Mouse (Mus musculus) ES-Bruce4 (cell line): ENCODE results near the gene Plekhm1. TPM values are rescaled to one million over a fixed set of nuclear protein-coding genes. Genes with fewer than 3 reads are reported as not detected.
A peak's percentile ranks its signal among the peaks of the same experiment; 100 is the strongest.

Experiments used
- H3K27ac ChIP-seq: 2 replicates; pipeline ENCODE4 v1.5.1; 2012; ENCODE audit warnings: low read length, inconsistent platforms; ENCODE audit not compliant: insufficient read depth
- H3K27me3 ChIP-seq: 2 replicates; pipeline ENCODE4 v1.6.1; 2012; ENCODE audit warnings: mild to moderate bottlenecking, low read length, inconsistent platforms; ENCODE audit not compliant: control insufficient read depth, poor library complexity, insufficient read depth, severe bottlenecking
- H3K36me3 ChIP-seq: 2 replicates; pipeline ENCODE4 v1.6.1; 2012; ENCODE audit warnings: inconsistent platforms, mild to moderate bottlenecking, low read length, moderate library complexity; ENCODE audit not compliant: control insufficient read depth, poor library complexity, insufficient read depth, severe bottlenecking
- H3K4me1 ChIP-seq: one replicate; pipeline ENCODE4 v1.8.1; 2011; ENCODE audit warnings: low read length; ENCODE audit not compliant: control insufficient read depth, insufficient read depth
- H3K4me3 ChIP-seq: 2 replicates; pipeline ENCODE4 v1.5.1; 2011; ENCODE audit warnings: low read depth, mild to moderate bottlenecking, low read length
- H3K9ac ChIP-seq: 2 replicates; pipeline ENCODE4 v1.6.1; 2012; ENCODE audit warnings: low read depth, mild to moderate bottlenecking, inconsistent platforms; ENCODE audit not compliant: poor library complexity, severe bottlenecking
- H3K9me3 ChIP-seq: replicated peaks from 2 replicates; pipeline ENCODE4 v1.6.1; 2012; ENCODE audit warnings: mild to moderate bottlenecking, low read length, inconsistent platforms; ENCODE audit not compliant: control insufficient read depth, poor library complexity, insufficient read depth, severe bottlenecking
- CTCF ChIP-seq: IDR thresholded peaks from one replicate; pipeline ENCODE4 v1.8.1; 2011; ENCODE audit warnings: low read depth, low read length
- EP300 ChIP-seq: IDR thresholded peaks from 2 replicates; pipeline ENCODE4 v1.6.1; 2011; ENCODE audit warnings: low read depth, low read length; ENCODE audit not compliant: insufficient read depth
- POLR2A ChIP-seq: IDR thresholded peaks from one replicate; pipeline ENCODE4 v1.8.1; 2011; ENCODE audit warnings: low read length; ENCODE audit not compliant: insufficient read depth
- polyA plus RNA-seq: library from polyadenylated mRNA; stranded (reverse); fragments of >200 nt; gene quantifications from 2 replicates; pipeline ENCODE4 v1.2.4, GENCODE M21; 2011; ENCODE audit warnings: low read depth; ENCODE audit not compliant: missing spikeins, insufficient read depth, insufficient read length

Plekhm1 gene
- polyA plus RNA-seq, 1 experiment: 22.0 TPM

DNA sequence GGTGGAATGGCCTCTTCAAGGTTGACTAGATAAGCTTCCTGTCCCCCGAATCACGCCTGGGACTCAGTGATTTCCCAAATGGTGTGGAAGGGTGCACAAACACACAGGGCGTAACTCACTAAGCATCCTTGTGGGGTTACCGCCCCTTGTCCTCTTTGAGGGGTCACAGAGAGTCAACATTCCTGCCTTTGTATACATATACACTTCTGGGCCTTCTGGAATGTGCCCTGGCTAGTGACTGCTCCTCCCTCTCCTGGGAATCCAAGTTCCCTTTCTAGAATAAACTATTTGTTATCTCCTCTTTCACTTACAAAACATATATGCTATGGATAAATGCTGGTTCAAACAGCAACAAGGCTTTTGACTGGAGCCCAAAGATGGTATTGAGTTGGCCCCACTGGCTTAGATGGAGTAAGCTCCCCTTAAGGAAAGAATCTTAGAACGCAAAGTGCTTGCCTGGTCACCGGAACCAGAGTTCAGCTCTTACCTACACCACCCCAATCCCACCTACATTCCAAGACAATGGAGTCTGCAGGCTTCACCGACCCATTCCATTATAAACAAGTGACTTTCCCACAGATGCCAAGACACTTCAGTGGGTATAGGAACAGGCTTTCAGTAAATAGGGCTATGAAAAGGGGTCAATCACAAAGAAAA, 24.5 kb downstream of the Plekhm1 start:
- Histone ChIP-seq H3K4me3 (no peak overlapping the region), H3K27me3 (no peaks in the 10 kb centered on the region), H3K9ac (no peak overlapping the region), H3K27ac (peak overlapping the region; percentile 87), H3K9me3 (no peaks in the 10 kb centered on the region), H3K36me3 (peaks cover 63% of the 10 kb centered on the region), H3K4me1 (peaks cover 3% of the 10 kb centered on the region)
- TF ChIP-seq POLR2A (no peak), EP300 (peak; percentile 48; the same call in 1 of the 2 replicates)

DNA sequence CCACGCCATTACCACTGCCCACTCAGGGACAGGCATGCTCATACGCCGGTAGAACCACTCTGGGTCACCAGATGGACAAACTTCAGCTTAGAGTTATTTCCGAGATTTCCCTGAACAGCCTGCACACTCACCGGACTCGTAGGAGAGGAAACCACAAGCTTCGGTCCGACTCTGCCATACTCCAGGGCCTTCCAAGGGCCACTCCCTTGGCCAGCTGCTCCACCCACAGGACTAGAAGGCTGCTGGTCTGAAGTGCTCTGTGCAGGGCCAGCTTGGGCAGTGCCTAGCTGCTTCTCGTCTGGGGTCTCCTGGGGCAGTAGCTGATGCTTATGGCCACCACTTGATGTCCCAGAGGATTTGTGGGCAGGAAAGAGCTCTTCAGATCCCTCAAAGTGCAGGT, 25.7 kb downstream of the Plekhm1 start:
- TF ChIP-seq EP300 (no peak), POLR2A (no peak), CTCF (no peak)
- Histone ChIP-seq H3K27me3 (no peaks in the 10 kb centered on the region), H3K4me1 (peaks cover 3% of the 10 kb centered on the region), H3K36me3 (peaks cover 58% of the 10 kb centered on the region), H3K9me3 (no peaks in the 10 kb centered on the region), H3K27ac (no peak overlapping the region), H3K9ac (no peak overlapping the region), H3K4me3 (no peak overlapping the region)

DNA sequence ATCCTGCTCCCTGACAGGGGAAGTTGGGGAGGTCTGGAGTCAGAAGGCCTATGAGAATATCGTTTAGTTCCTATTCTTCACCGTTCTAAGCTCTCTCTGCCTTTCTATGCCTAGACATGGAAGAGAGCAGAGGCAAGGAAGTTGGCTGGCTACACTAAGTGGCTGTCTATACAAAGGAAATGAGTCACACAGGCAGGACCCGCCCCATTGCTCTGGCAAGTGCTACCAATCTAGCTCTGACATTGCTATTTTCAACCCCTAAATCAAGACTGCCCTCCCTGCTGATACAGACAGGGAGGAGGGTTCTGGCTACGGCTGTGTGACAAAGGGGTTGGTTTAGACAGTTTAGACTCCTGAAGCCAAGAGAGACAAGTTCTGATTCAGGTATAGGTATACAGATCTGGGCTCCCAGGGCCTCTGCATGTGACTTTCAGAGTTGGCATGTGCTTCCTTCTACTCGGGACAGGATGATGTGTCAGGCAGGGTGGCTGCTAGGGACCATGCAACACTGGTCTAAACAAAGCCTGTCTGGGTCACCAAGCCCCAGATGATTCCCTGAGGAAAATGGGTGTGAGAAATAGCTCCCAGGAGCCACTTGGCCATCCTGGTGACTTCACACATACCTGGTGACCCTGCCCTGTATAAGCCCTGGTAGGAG, 30.4 kb downstream of the Plekhm1 start:
- Histone ChIP-seq H3K4me1 (no peaks in the 10 kb centered on the region), H3K9me3 (no peaks in the 10 kb centered on the region), H3K27me3 (no peaks in the 10 kb centered on the region), H3K27ac (no peak overlapping the region), H3K4me3 (no peak overlapping the region), H3K9ac (no peak overlapping the region), H3K36me3 (peaks cover 68% of the 10 kb centered on the region)
- TF ChIP-seq POLR2A (no peak), CTCF (no peak), EP300 (no peak)

DNA sequence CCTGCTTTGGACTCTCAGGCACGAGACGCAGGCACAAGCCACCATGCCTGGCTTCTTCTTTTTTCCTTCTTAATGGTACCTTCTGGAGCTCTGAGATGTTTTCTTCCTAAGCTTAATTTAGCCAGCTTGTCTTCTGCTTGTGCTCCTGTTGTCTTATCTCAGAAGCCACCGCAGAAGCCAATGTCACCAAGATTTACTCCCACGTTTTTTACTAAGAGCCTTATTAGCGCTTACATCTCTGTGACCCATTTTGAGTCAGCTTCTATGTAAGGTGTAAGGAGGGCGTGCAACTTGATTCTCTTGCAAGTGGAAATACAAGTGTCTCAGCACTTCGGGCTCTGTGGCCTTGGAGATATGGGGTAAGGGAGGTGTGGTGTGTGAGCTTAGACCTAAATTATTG, 31.0 kb downstream of the Plekhm1 start:
- Histone ChIP-seq H3K27ac (no peak overlapping the region), H3K36me3 (peaks cover 68% of the 10 kb centered on the region), H3K4me3 (no peak overlapping the region), H3K9me3 (no peaks in the 10 kb centered on the region), H3K9ac (no peak overlapping the region), H3K4me1 (no peaks in the 10 kb centered on the region), H3K27me3 (no peaks in the 10 kb centered on the region)
- no peak for TF ChIP-seq POLR2A

DNA sequence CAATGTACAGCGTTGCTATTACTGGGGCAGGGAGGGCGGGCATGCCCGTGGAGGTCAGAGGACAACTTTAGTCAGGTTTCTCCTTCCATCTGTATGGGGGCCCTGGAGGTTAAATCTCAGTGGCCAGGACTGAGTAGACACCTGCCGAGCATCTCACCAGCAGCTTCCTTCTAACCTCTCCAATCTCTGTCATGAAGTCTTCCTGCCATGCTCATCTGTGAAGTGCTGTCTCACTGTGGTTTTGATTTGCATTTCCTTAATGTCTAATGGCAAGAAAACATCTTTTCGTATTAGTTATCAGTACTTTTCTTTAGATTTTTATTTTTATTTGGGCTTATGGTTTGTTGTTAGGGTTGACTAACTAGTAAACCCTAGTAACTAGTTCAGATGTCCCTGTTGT, 32.0 kb downstream of the Plekhm1 start:
- Histone ChIP-seq H3K4me1 (no peaks in the 10 kb centered on the region), H3K4me3 (no peak overlapping the region), H3K36me3 (peaks cover 65% of the 10 kb centered on the region), H3K9me3 (no peaks in the 10 kb centered on the region), H3K27ac (no peak overlapping the region), H3K27me3 (no peaks in the 10 kb centered on the region), H3K9ac (no peak overlapping the region)
- TF ChIP-seq CTCF: no peak
- no peak for TF ChIP-seq POLR2A
- TF ChIP-seq EP300: no peak

DNA sequence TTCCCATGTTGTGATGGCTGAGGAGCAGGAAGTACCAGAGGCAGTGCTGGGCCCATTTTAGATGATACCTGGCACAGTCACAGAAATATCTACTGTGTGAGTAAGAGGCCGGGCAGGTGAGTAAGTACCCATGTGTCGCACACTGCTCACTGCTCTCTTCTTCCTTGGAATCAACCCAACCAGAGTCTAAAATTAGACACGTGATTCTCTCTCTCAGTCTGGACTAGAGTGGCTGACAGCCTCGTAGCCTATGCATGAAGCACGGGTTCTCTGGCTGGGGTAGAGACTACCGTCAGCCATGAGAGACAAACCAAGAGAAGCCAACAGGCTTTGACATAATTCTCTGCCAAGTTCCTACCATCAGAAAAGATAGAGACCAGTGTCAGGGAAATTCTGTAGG, 34.1 kb downstream of the Plekhm1 start:
- Histone ChIP-seq H3K36me3 (peaks cover 68% of the 10 kb centered on the region), H3K27me3 (no peaks in the 10 kb centered on the region), H3K4me1 (no peaks in the 10 kb centered on the region), H3K9ac (no peak overlapping the region), H3K4me3 (no peak overlapping the region), H3K27ac (no peak overlapping the region), H3K9me3 (no peaks in the 10 kb centered on the region)
- TF ChIP-seq CTCF (no peak), POLR2A (no peak), EP300 (no peak)
